Mouse (Mus musculus) ES-Bruce4 (cell line): ENCODE data around the gene Pros1. TPM values are rescaled to one million over a fixed set of nuclear protein-coding genes. Genes with fewer than 3 reads are reported as not detected.

Experiments used
- H3K27ac ChIP-seq: 2 replicates; pipeline ENCODE4 v1.5.1; 2012; ENCODE audit warnings: low read length, inconsistent platforms; ENCODE audit not compliant: insufficient read depth
- H3K27me3 ChIP-seq: 2 replicates; pipeline ENCODE4 v1.6.1; 2012; ENCODE audit warnings: mild to moderate bottlenecking, low read length, inconsistent platforms; ENCODE audit not compliant: control insufficient read depth, poor library complexity, insufficient read depth, severe bottlenecking
- H3K36me3 ChIP-seq: 2 replicates; pipeline ENCODE4 v1.6.1; 2012; ENCODE audit warnings: inconsistent platforms, mild to moderate bottlenecking, low read length, moderate library complexity; ENCODE audit not compliant: control insufficient read depth, poor library complexity, insufficient read depth, severe bottlenecking
- H3K4me1 ChIP-seq: one replicate; pipeline ENCODE4 v1.8.1; 2011; ENCODE audit warnings: low read length; ENCODE audit not compliant: control insufficient read depth, insufficient read depth
- H3K4me3 ChIP-seq: 2 replicates; pipeline ENCODE4 v1.5.1; 2011; ENCODE audit warnings: low read depth, mild to moderate bottlenecking, low read length
- H3K9ac ChIP-seq: 2 replicates; pipeline ENCODE4 v1.6.1; 2012; ENCODE audit warnings: low read depth, mild to moderate bottlenecking, inconsistent platforms; ENCODE audit not compliant: poor library complexity, severe bottlenecking
- H3K9me3 ChIP-seq: replicated peaks from 2 replicates; pipeline ENCODE4 v1.6.1; 2012; ENCODE audit warnings: mild to moderate bottlenecking, low read length, inconsistent platforms; ENCODE audit not compliant: control insufficient read depth, poor library complexity, insufficient read depth, severe bottlenecking
- CTCF ChIP-seq: IDR thresholded peaks from one replicate; pipeline ENCODE4 v1.8.1; 2011; ENCODE audit warnings: low read depth, low read length
- EP300 ChIP-seq: IDR thresholded peaks from 2 replicates; pipeline ENCODE4 v1.6.1; 2011; ENCODE audit warnings: low read depth, low read length; ENCODE audit not compliant: insufficient read depth
- POLR2A ChIP-seq: IDR thresholded peaks from one replicate; pipeline ENCODE4 v1.8.1; 2011; ENCODE audit warnings: low read length; ENCODE audit not compliant: insufficient read depth
- polyA plus RNA-seq: library from polyadenylated mRNA; stranded (reverse); fragments of >200 nt; gene quantifications from 2 replicates; pipeline ENCODE4 v1.2.4, GENCODE M21; 2011; ENCODE audit warnings: low read depth; ENCODE audit not compliant: missing spikeins, insufficient read depth, insufficient read length

Gene Pros1
- polyA plus RNA-seq, 1 experiment, result 18.0 TPM

GRCm38 (mm10) chr16:62856273-62856672 lies 2.2 kb downstream of the Pros1 start:
- TF ChIP-seq EP300, result no peak
- TF ChIP-seq CTCF, result no peak
- TF ChIP-seq POLR2A, result no peak
- Histone ChIP-seq H3K36me3 (no peaks in the 10 kb centered on the region), H3K27ac (no peak overlapping the region), H3K27me3 (no peaks in the 10 kb centered on the region), H3K4me3 (no peak overlapping the region), H3K4me1 (no peaks in the 10 kb centered on the region), H3K9ac (no peak overlapping the region), H3K9me3 (no peaks in the 10 kb centered on the region)

GRCm38 (mm10) chr16:62857498-62857897 lies 3.4 kb downstream of the Pros1 start:
- Histone ChIP-seq H3K27ac (no peak overlapping the region), H3K4me1 (no peaks in the 10 kb centered on the region), H3K9ac (no peak overlapping the region), H3K9me3 (no peaks in the 10 kb centered on the region), H3K36me3 (no peaks in the 10 kb centered on the region), H3K4me3 (no peak overlapping the region), H3K27me3 (no peaks in the 10 kb centered on the region)
- no peak for TF ChIP-seq POLR2A
- TF ChIP-seq CTCF, result no peak
- no peak for TF ChIP-seq EP300

GRCm38 (mm10) chr16:62858018-62858417 lies 3.9 kb downstream of the Pros1 start:
- Histone ChIP-seq H3K27me3 (no peaks in the 10 kb centered on the region), H3K4me1 (no peaks in the 10 kb centered on the region), H3K36me3 (no peaks in the 10 kb centered on the region), H3K9me3 (no peaks in the 10 kb centered on the region), H3K4me3 (no peak overlapping the region), H3K27ac (no peak overlapping the region), H3K9ac (no peak overlapping the region)
- TF ChIP-seq CTCF, result no peak
- no peak for TF ChIP-seq EP300
- no peak for TF ChIP-seq POLR2A

- no peaks in the 10 kb centered on the region for H3K4me1 ChIP-seq
- no peak overlapping the region for H3K9ac ChIP-seq
- H3K27ac ChIP-seq, result no peak overlapping the region
- H3K36me3 ChIP-seq, result no peaks in the 10 kb centered on the region
- no peak overlapping the region for H3K4me3 ChIP-seq
- H3K9me3 ChIP-seq, result no peaks in the 10 kb centered on the region
- TF ChIP-seq CTCF (no peak), EP300 (no peak)
- H3K27me3 ChIP-seq, result no peaks in the 10 kb centered on the region
Measured at GRCm38 (mm10) chr16:62860140-62860539, 6.0 kb downstream of the Pros1 start.

GRCm38 (mm10) chr16:62861455-62861854 lies 7.3 kb downstream of the Pros1 start:
- H3K9ac ChIP-seq, result no peak overlapping the region
- H3K4me3 ChIP-seq, result no peak overlapping the region
- TF ChIP-seq CTCF (no peak), POLR2A (no peak), EP300 (no peak)
- H3K4me1 ChIP-seq, result no peaks in the 10 kb centered on the region
- H3K27me3 ChIP-seq, result no peaks in the 10 kb centered on the region
- H3K36me3 ChIP-seq, result no peaks in the 10 kb centered on the region
- no peaks in the 10 kb centered on the region for H3K9me3 ChIP-seq
- H3K27ac ChIP-seq, result peak overlapping the region; percentile 20; the same call in 1 of the 2 replicates

GRCm38 (mm10) chr16:62872688-62873117 lies 18.6 kb downstream of the Pros1 start:
- no peaks in the 10 kb centered on the region for H3K27me3 ChIP-seq
- no peaks in the 10 kb centered on the region for H3K36me3 ChIP-seq
- TF ChIP-seq CTCF (no peak), POLR2A (no peak), EP300 (no peak)
- peaks cover 16% of the 10 kb centered on the region for H3K9me3 ChIP-seq
- H3K4me3 ChIP-seq, result no peak overlapping the region
- no peak overlapping the region for H3K27ac ChIP-seq
- H3K4me1 ChIP-seq, result peaks cover 1% of the 10 kb centered on the region
- no peak overlapping the region for H3K9ac ChIP-seq
